Mouse (Mus musculus) embryonic facial prominence, embryonic 12.5 days (tissue): Measurements from ENCODE around the gene Gpr27. TPM values are rescaled to one million over a fixed set of nuclear protein-coding genes. Genes with fewer than 3 reads are reported as not detected.

Experiments used
- ATAC-seq: fragments of 200-750 bp; cut with Nextera tagmentation; 2 replicates; pipeline ENCODE4 v1.8.0; 2017; ENCODE audit not compliant: insufficient number of reproducible peaks, insufficient read depth, low FRiP score, low TSS enrichment
- H3K27ac ChIP-seq: fragments of 300-500 bp; sonication (generic); 2 replicates; pipeline ENCODE4 v1.5.1; 2016; ENCODE audit warnings: mild to moderate bottlenecking
- H3K27me3 ChIP-seq: fragments of 300-500 bp; sonication (generic); 2 replicates; pipeline ENCODE4 v1.6.1; 2016; ENCODE audit warnings: mild to moderate bottlenecking, moderate library complexity
- H3K36me3 ChIP-seq: fragments of 300-500 bp; sonication (generic); 2 replicates; pipeline ENCODE4 v1.6.1; 2016; ENCODE audit warnings: mild to moderate bottlenecking
- H3K4me1 ChIP-seq: fragments of 300-500 bp; sonication (generic); 2 replicates; pipeline ENCODE4 v1.6.1; 2016
- H3K4me2 ChIP-seq: fragments of 300-500 bp; sonication (generic); replicated peaks from 2 replicates; pipeline ENCODE4 v1.6.1; 2016; ENCODE audit warnings: mild to moderate bottlenecking, moderate library complexity
- H3K4me3 ChIP-seq: fragments of 300-500 bp; sonication (generic); 2 replicates; pipeline ENCODE4 v1.5.1; 2016; ENCODE audit warnings: mild to moderate bottlenecking
- H3K9ac ChIP-seq: fragments of 300-500 bp; sonication (generic); 2 replicates; pipeline ENCODE4 v1.6.1; 2016; ENCODE audit warnings: mild to moderate bottlenecking, moderate library complexity
- H3K9me3 ChIP-seq: fragments of 300-500 bp; sonication (generic); 2 replicates; pipeline ENCODE4 v1.6.1; 2016; ENCODE audit warnings: mild to moderate bottlenecking, moderate library complexity
- WGBS: fragments of 180-500 bp; shearing (Covaris S2); methylation state at CpG from one replicate; pipeline ENCODE4 v1.1.7; 2016; 5-methylcytosine and 5-hydroxymethylcytosine counted together
- polyA plus RNA-seq: library from polyadenylated mRNA; unstranded; fragments of >200 nt; fragmentation: Nextera tagmentation; extraction: Ambion mirVana; gene quantifications from 2 replicates; pipeline ENCODE4 v1.2.1, GENCODE M21; 2016

Gpr27 gene
- polyA plus RNA-seq, 1 experiment from 2014 or later: 7.7 TPM

DNA sequence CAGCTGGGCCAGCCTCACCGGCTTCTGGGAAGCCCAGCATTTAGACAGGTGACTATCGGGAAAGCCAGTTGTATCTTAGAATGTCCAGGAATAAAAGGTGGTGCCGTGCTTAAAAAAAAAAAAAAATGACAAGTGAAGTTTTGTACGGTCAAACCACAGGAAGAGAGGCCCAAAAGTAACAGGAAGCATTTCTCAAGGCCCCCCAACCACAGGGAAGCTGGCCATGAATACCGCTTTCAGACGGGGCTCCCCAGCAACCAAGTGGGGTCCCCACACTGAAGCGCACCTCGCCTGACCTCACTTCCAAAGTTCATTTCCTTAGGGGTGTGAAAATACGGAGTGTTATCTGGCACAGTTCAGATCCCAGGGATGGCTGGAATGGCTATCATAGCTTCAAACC is 28.6 kb downstream of the Gpr27 start:
- H3K36me3 ChIP-seq: no peaks in the 10 kb centered on the region
- H3K4me1 ChIP-seq: 0 out of 2 replicates have a peak, but pooled peaks cover 2% of the 10 kb centered on the region
- WGBS: 81% methylated on average over 9 of the region's 9 CpGs
- no peak overlapping the region for H3K9ac ChIP-seq
- no peak overlapping the region for H3K4me3 ChIP-seq
- no peak overlapping the region for H3K27ac ChIP-seq
- peaks cover 11% of the 10 kb centered on the region for H3K27me3 ChIP-seq
- H3K9me3 ChIP-seq: no peaks in the 10 kb centered on the region
- H3K4me2 ChIP-seq: no peak overlapping the region
- no peak for ATAC-seq

DNA sequence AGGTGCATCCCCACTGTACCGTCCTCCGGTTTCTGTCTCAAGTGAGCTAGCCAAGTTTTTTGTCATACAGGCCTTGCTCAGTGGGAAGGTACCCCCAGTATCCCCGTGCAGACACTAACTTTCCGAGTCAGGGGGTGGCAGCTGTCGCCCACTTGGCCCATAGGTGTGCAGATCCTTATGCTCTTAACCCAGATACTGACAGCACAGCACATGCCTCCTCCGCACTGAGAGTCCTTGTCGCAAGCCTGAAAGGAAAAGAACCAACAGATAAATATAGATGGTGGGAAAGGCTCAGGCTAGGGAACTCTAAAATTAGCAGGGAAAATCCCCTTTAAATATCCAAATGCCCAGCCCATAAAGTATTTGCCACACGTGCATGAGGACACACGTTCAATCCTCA is 29.9 kb downstream of the Gpr27 start:
- no peaks in the 10 kb centered on the region for H3K36me3 ChIP-seq
- H3K9me3 ChIP-seq: no peaks in the 10 kb centered on the region
- H3K27ac ChIP-seq: no peak overlapping the region
- ATAC-seq: no peak
- no peak overlapping the region for H3K4me3 ChIP-seq
- WGBS: 85% methylated on average over 9 of the region's 9 CpGs
- H3K9ac ChIP-seq: no peak overlapping the region
- H3K27me3 ChIP-seq: peaks cover 24% of the 10 kb centered on the region
- no peak overlapping the region for H3K4me2 ChIP-seq
- peaks cover 15% of the 10 kb centered on the region; the same call in 1 of the 2 replicates for H3K4me1 ChIP-seq

DNA sequence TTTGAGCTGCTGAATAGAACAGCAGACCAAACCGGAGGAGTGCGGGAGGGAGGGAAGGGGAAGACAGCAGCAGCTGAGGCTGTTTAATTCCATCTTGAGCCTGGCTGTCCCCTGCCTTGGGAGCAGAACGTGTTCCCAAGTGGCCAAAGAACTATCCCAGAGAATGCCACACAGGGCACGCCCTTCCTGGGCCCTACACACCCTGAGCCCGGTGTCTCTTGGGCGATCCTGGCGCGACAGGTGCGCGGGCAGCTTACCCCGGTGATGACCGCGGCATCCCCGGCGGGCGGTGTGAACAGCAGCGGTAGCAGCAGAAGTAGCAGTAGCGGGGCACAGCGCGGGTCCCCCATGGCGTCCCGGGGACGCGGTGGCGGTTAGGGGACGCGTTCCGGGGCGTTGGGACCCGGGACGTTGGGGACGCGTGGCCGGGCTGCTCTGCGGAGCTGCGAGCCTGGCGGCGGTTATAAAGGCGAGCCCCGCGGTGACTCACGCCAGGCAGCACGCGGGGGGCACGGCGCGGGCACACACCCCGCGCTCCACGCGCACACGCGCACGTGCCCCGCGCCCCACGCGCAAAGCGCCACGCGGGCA is 33.6 kb downstream of the Gpr27 start, which contains the start of gene Prok2:
Gene Prok2, minus strand, starts transcription at position 422 of the 591 bp plus-strand sequence.
- Histone ChIP-seq H3K4me3 (peak within 1 kb of the TSS; percentile 47), H3K27me3 (peaks cover 42% of the 10 kb centered on the region), H3K9ac (peak within 1 kb of the TSS; percentile 55), H3K4me1 (peaks cover 15% of the 10 kb centered on the region; the same call in 1 of the 2 replicates), H3K4me2 (peak within 1 kb of the TSS; percentile 96), H3K36me3 (no peaks in the 10 kb centered on the region), H3K9me3 (no peaks in the 10 kb centered on the region), H3K27ac (no peak within 1 kb of the TSS)
- no peak for ATAC-seq
- WGBS: under 1% methylated on average over 61 of the region's 61 CpGs

DNA sequence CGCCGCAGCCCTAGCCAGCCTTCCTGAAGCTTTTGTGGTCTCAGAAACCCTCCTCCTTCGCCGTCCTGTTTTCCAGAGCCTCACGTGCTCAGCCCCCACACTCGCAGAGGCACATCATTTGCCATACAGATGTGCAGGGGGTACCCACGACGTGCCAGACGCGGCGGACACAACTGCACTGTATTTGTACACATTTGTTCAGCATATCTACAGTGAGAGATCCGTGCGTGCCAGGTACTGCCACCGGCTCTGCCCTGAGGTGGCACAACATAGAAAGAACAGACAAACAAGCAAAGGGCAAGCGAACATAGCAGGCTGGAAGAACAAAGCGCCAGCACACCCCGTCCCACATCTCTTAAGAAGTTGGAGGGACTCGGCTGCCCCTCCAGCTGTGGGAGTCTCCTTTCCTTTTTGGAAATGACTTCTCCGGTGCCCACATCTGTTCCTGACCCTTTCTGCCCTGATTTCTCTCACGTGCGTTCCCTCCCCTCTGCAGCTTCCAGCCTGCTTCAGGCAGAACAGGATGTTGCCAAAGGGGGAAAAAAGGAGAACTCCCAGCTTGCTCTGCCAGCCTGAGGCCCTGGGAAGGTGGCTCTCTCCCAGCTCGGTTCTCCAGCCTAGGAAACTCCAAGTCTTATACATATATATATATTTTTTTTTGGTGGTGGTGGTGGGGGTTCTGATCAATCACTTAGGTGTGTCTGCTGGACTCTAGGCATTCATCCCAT is 34.3 kb downstream of the Gpr27 start:
- no peaks in the 10 kb centered on the region for H3K36me3 ChIP-seq
- H3K4me3 ChIP-seq: peak overlapping the region; percentile 47
- peaks cover 15% of the 10 kb centered on the region; the same call in 1 of the 2 replicates for H3K4me1 ChIP-seq
- H3K27ac ChIP-seq: no peak overlapping the region
- under 1% methylated on average over 22 of the region's 22 CpGs for WGBS
- no peak for ATAC-seq
- peaks cover 42% of the 10 kb centered on the region for H3K27me3 ChIP-seq
- H3K4me2 ChIP-seq: peak overlapping the region; percentile 96
- H3K9ac ChIP-seq: peak overlapping the region; percentile 55
- no peaks in the 10 kb centered on the region for H3K9me3 ChIP-seq

DNA sequence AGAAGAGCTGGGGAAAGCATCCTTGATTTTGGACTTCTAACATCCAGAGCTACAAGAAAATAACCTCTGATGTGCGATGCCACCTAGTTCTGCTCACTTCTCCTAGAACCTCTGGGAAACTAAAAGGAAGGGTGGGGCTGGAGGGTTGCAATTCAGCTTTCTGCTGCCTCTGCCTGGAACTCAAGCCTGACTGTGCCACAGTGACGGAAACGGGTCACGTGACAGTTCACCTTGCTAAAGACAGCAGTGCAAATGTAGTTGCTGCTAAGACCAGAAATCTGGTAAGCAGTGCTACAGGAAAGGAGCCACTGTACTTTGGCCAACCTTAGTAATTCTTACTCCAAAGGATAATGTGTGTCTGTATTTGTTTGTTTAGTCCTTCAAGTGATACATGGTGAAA is 37.4 kb downstream of the Gpr27 start:
- no peak overlapping the region for H3K27ac ChIP-seq
- 93% methylated on average over 4 of the region's 4 CpGs for WGBS
- no peak overlapping the region for H3K4me2 ChIP-seq
- peaks cover 15% of the 10 kb centered on the region; the same call in 1 of the 2 replicates for H3K4me1 ChIP-seq
- no peak overlapping the region for H3K9ac ChIP-seq
- ATAC-seq: no peak
- no peak overlapping the region for H3K4me3 ChIP-seq
- no peaks in the 10 kb centered on the region for H3K36me3 ChIP-seq
- no peaks in the 10 kb centered on the region for H3K9me3 ChIP-seq
- H3K27me3 ChIP-seq: peaks cover 41% of the 10 kb centered on the region

DNA sequence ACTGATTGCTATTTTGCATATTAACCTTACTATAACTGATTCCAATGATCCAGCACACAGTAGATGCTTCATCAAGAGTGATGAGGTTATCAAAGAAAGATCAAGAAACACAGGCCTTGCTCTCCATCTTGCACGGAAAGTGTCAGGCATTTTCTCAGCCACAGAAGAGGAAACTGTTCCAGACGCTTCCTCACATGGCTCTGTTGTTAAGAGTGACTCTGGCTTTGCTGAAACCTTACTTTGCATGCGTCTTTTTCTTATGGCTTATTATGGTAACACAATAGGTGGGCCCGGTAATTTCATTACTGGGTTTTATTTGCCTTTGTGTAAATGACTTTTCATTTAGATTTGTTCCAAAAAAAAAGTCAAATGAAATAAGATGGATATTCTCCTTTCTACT is 39.4 kb downstream of the Gpr27 start:
- Histone ChIP-seq H3K9ac (no peak overlapping the region), H3K9me3 (no peaks in the 10 kb centered on the region), H3K27ac (no peak overlapping the region), H3K36me3 (no peaks in the 10 kb centered on the region), H3K4me3 (no peak overlapping the region), H3K27me3 (peaks cover 23% of the 10 kb centered on the region), H3K4me2 (no peak overlapping the region), H3K4me1 (peaks cover 4% of the 10 kb centered on the region; the same call in 1 of the 2 replicates)
- no peak for ATAC-seq
- WGBS: 82% methylated on average over 4 of the region's 4 CpGs

DNA sequence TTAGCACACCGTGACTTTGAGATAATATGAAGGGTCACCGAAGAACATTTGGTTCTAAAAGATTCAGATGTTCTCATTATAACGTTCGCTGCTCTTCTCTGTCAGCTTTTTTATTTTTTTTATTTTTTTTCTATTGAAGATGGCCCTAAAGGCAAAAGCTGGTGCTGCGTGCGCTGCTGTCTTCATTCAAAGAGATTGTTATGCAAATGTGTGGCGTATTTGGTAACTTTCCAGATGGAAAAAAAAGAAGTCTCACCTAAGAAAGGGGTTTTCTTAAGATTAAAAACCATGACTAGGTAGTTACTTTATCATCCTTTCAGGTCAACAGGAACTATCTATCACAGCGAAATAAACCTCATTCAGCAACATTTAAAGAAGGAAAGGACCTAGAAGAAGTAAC is 40.2 kb downstream of the Gpr27 start:
- no peaks in the 10 kb centered on the region for H3K9me3 ChIP-seq
- no peak overlapping the region for H3K4me3 ChIP-seq
- H3K4me1 ChIP-seq: no peaks in the 10 kb centered on the region
- no peak overlapping the region for H3K9ac ChIP-seq
- H3K27ac ChIP-seq: no peak overlapping the region
- no peak overlapping the region for H3K4me2 ChIP-seq
- ATAC-seq: no peak
- peaks cover 15% of the 10 kb centered on the region for H3K27me3 ChIP-seq
- WGBS: 83% methylated on average over 8 of the region's 8 CpGs
- no peaks in the 10 kb centered on the region for H3K36me3 ChIP-seq

DNA sequence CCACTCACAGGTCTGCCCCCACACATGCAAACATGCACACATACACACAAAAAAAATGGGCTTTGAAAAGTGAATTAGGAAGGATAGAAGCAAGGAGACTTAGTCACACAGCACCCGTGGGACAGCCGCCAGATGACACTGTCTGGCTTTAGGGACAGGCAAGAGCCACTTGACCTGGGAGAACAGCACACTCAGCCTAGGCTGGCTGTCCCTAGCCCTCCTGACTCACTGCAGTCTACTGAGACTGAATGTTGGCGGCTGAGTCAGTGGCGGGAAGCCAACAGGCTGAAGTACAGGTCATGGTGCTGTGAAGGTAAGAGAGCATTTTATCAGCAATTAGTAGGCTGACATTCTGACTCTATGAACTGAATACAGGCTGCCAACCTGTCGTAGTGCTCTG is 42.2 kb downstream of the Gpr27 start:
- no peak for ATAC-seq
- H3K4me3 ChIP-seq: no peak overlapping the region
- H3K27me3 ChIP-seq: 0 out of 2 replicates have a peak, but pooled peaks cover 3% of the 10 kb centered on the region
- H3K9me3 ChIP-seq: no peaks in the 10 kb centered on the region
- H3K9ac ChIP-seq: no peak overlapping the region
- H3K4me1 ChIP-seq: no peaks in the 10 kb centered on the region
- H3K36me3 ChIP-seq: no peaks in the 10 kb centered on the region
- H3K27ac ChIP-seq: no peak overlapping the region
- 79% methylated on average over 5 of the region's 5 CpGs for WGBS
- no peak overlapping the region for H3K4me2 ChIP-seq

DNA sequence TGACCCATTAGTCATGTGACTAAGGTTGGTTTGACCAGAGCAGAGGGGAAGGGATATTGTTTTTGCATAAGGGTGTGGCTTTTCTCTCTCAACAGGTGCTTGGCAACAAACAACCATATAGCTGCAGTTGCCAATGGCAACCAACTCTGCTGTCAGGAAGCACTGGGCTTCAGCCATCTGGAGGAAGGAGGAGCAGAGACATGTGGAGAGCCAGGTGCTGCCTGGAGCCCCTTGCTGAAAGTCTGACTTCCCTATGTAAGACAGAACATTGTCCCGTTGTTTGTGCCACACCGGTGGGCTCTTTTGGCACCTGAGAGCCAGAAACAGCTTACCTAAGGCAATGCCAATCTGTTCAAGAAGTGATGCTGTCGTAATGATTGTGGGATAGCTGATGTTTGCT is 50.4 kb downstream of the Gpr27 start:
- Histone ChIP-seq H3K27me3 (no peaks in the 10 kb centered on the region), H3K4me1 (no peaks in the 10 kb centered on the region), H3K9me3 (no peaks in the 10 kb centered on the region), H3K9ac (no peak overlapping the region), H3K4me2 (no peak overlapping the region), H3K36me3 (no peaks in the 10 kb centered on the region), H3K4me3 (no peak overlapping the region), H3K27ac (no peak overlapping the region)
- WGBS: 78% methylated on average over 3 of the region's 3 CpGs
- ATAC-seq: no peak

Other genes with a start within 250 kb of the Gpr27 start
- 112 and 132 TPM in 2 replicates for gene Foxp1, start 170.0 kb upstream of the Gpr27 start, polyA plus RNA-seq
- 17.2 and 18.0 TPM in 2 replicates for gene Eif4e3, start 25.9 kb upstream of the Gpr27 start, polyA plus RNA-seq
- 7.4 and 7.5 TPM in 2 replicates for gene Gm20696, start 25.9 kb upstream of the Gpr27 start, polyA plus RNA-seq
- 0.40 and 1.6 TPM in 2 replicates for gene Prok2, start 33.7 kb downstream of the Gpr27 start, polyA plus RNA-seq